22 mouse cellular contexts compared by ENCODE assay signal in the genomic region with DNA sequence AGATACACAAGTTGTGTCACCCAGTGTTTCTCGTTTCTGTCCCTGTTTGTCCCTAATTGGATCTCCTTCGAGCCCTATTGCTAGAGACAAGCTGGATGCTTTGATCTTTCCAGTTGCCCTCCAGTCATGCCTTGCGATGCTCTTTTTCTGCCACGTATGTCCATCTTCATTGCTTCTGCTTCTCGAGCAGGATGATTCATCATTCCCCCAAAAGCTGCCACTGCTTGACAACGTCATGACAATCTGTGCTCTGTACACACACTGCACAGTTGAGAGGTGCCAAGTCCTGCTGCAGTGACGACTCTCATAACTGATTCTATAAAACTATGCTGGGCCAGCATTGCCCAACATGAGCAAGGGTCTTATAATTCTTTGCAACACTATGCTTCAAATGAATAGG.
A peak's percentile ranks its signal among the peaks of the same experiment; 100 is the strongest.
DNase-seq lines count a peak whose midpoint lies in the region; TF ChIP-seq lines count a peak whose summit lies in the region.
"Had no signal": no experiment of that assay in that cellular context is flagged by ENCODE, and none has a peak within 500 bp of the region (broad histone marks: within the 10 kb centered on the region; RNA-seq: fewer than 3 reads in every experiment).

No protein-coding gene starts in this region.

- intact Hi-C loops in left cerebral cortex, postnatal 4 days (cut with DNase I) = no loop called here
- intact Hi-C loops in left cerebral cortex, adult 2 months (cut with DNase I) = no loop called here

- no peak overlapping the region for H3K27ac ChIP-seq in heart, embryonic 10.5 days
- no peak overlapping the region for H3K27ac ChIP-seq in left cerebral cortex, adult 2 months
- H3K27ac ChIP-seq: forebrain, embryonic 13.5 days; hindbrain, embryonic 10.5 days; intestine, embryonic 15.5 days; liver, embryonic 12.5 days; macrophage; midbrain, embryonic 13.5 days; neural tube, embryonic 15.5 days had no signal

- H3K4me3 ChIP-seq in heart, embryonic 10.5 days = no peak overlapping the region
- no peak overlapping the region for H3K4me3 ChIP-seq in left cerebral cortex, adult 2 months
- H3K4me3 ChIP-seq: forebrain, embryonic 13.5 days; hindbrain, embryonic 10.5 days; intestine, embryonic 15.5 days; liver, embryonic 12.5 days; midbrain, embryonic 13.5 days; neural tube, embryonic 15.5 days had no signal

- no peak for TF ChIP-seq CTCF in left cerebral cortex, adult 2 months (IDR thresholded peaks at IDR 0.05)
- TF ChIP-seq CTCF in brain, embryonic 14.5 days (IDR thresholded peaks at IDR 0.05; ENCODE audit: borderline replicate concordance, extremely low read depth, insufficient read depth, insufficient read length) = no peak

- H3K27me3 ChIP-seq in heart, embryonic 10.5 days (ENCODE audit: insufficient read depth, poor library complexity, severe bottlenecking) = no peaks in the 10 kb centered on the region
- H3K27me3 ChIP-seq: forebrain, embryonic 13.5 days; intestine, embryonic 15.5 days; liver, embryonic 12.5 days; midbrain, embryonic 13.5 days; neural tube, embryonic 15.5 days had no signal

- H3K36me3 ChIP-seq in heart, embryonic 10.5 days = no peaks in the 10 kb centered on the region
- H3K36me3 ChIP-seq: hindbrain, embryonic 10.5 days; intestine, embryonic 15.5 days; liver, embryonic 12.5 days; midbrain, embryonic 13.5 days; neural tube, embryonic 15.5 days had no signal

- no peaks in the 10 kb centered on the region for H3K9me3 ChIP-seq in heart, embryonic 10.5 days
- H3K9me3 ChIP-seq: forebrain, embryonic 13.5 days; hindbrain, embryonic 10.5 days; intestine, embryonic 15.5 days; liver, embryonic 12.5 days; midbrain, embryonic 13.5 days; neural tube, embryonic 15.5 days had no signal

- H3K4me1 ChIP-seq in heart, embryonic 10.5 days = no peaks in the 10 kb centered on the region
- H3K4me1 ChIP-seq: forebrain, embryonic 13.5 days; hindbrain, embryonic 10.5 days; intestine, embryonic 15.5 days; liver, embryonic 12.5 days; midbrain, embryonic 13.5 days; neural tube, embryonic 15.5 days had no signal

- TF ChIP-seq POLR2A in brain, embryonic 14.5 days (IDR thresholded peaks at IDR 0.05; ENCODE audit: borderline replicate concordance, extremely low read depth, insufficient read depth, insufficient read length, poor library complexity, severe bottlenecking) = no peak

- WGBS in heart, embryonic 10.5 days = 75% methylated on average over 7 of the region's 7 CpGs

- DNase-seq in heart, adult 11 months = peak; percentile 79
- DNase-seq in heart, embryonic 10.5 days (ENCODE audit: low spot score) = no peak
- DNase-seq in left cerebral cortex, postnatal 4 days = peak; percentile 2
- DNase-seq in left cerebral cortex, adult 2 months (ENCODE audit: extremely low spot score in 1 of 2, low spot score in 2 of 2) = no peak
- DNase-seq in brain, embryonic 14.5 days (ENCODE audit: low read depth) = peak; percentile 35
- peak; percentile 82 for DNase-seq in retina, postnatal 1 day
- no peak for DNase-seq in adrenal gland, adult (ENCODE audit: inconsistent age in 2 of 2, low spot score in 1 of 2)
- DNase-seq: adrenal gland, adult 2 months; cerebellum, adult 11 months; cerebellum, adult 9-10 months; cerebellum, postnatal 36 days; heart, postnatal 14 days; kidney, adult 2 months; kidney, postnatal 36 days; lung, adult 18-20 months had no signal

Comparison
In these comparisons a context has a peak if more than half of its experiments do, and no peak if none do; other contexts are left out.
1. DNase-seq: peak in heart, adult 11 months (single experiment), left cerebral cortex, postnatal 4 days (single experiment), brain, embryonic 14.5 days (single experiment) and retina, postnatal 1 day (single experiment); none in heart, embryonic 10.5 days (single experiment), left cerebral cortex, adult 2 months (0 of 2) and adrenal gland, adult (0 of 2).